Mouse (Mus musculus) 3134 (cell line): ENCODE data around the gene Fut4.

Experiments
- DNase-seq: peaks from one replicate; pipeline ENCODE4 v3.0.0-alpha.2; 2011; ENCODE audit warnings: low spot score; ENCODE audit not compliant: insufficient read length; ENCODE audit errors: extremely low read depth

Fut4 gene

DNA sequence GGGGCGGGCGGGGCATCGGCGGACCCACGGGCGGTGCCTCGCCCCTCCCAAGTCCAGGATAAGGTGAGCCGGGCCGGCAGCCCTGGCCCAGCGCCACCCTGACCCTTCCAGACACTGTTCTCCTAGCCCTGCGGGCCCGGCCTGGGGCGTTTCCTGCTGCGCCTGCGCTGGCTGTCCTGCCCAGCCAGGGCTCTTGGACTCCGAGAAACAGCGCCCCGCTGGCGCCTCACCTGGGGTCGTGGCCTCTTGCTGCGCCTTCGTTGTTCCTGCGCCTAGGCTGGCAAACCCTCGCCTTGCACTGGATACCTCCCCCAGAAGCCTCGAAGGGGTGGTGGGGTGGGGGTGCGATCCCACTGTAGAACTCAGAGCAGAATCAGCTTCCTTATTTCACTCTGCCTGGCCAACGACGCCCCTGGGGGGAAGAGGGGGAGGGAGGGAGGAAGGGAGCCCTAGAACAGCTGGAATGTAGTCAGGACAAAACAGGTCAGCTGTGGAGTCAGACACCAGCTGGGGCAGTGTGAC is at the start of gene Fut4:
Fut4 (minus strand) TSS at position 393 of the 522 bp plus-strand sequence.
- no peak for DNase-seq

DNA sequence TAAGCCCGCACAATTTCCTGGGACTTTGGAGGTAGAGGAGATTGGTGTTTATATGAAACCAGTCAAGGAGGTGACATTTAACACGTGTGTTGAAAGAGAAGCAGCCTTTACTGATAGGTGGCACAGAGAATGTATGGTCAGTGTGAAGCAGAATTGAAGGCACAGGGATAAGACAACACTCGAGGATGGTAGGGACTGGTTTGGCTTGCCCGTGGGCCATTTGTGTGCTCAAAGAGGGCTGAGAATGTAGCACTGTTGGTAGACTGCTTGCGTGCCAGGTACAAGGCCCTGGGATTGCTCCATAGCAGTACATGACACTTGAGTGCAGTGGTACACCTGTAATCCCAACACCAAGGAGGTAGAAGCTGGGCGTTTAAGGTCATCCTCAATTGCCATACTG is 35.2 kb upstream of the Fut4 start:
- no peak for DNase-seq

DNA sequence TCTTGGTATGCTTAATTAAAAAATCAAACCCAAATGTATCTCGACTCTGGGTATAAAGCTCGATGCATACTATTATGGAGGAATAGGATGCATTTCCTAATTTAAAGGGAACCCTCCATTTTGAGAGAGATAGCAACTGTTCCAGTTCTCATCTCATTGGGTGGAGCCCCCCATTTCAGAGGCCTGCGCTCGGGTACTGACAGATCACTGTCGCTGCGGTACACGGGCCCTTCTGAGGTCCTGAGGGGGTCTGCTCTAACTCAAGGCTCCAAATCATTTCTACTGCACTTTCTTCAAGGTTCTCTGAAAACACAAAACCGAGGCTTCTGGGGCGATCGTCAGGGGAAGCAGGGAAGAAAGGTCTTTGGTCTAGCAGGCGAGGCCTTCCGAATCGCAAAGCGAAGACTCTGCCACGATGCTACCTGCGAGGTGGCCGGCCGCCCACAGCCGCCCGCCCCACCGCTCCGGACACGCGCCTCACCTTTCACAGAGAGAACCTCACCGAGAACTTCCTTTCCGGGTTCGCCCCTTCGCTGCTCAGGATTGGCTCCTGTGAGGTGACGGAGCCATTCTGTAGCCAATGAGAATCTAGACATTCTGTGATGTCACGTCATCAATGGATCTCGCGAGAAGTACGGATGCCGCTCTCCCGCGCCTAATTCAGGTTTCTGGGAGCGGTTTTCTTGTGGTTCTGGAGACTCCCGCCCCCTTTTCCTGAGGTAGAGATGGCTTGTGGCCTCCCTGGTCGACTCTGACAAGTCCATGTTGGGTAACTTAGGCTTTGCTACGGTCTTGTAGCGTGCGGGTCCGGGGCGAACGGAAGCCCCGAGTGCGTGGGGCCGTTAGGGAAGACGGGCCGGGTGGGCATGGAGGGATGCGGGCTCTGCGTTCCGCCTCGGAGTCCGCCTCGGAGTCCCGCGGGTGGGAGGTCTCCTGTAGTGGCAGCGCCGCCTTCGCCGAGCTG is 32.1 kb upstream of the Fut4 start, which contains the start of the genes Mre11a and Ankrd49:
Mre11a (plus strand) TSS at position 616 of the 964 bp plus-strand sequence.
Ankrd49 (minus strand) TSS at position 818 of the 964 bp plus-strand sequence.
- DNase-seq: peak; percentile 88

DNA sequence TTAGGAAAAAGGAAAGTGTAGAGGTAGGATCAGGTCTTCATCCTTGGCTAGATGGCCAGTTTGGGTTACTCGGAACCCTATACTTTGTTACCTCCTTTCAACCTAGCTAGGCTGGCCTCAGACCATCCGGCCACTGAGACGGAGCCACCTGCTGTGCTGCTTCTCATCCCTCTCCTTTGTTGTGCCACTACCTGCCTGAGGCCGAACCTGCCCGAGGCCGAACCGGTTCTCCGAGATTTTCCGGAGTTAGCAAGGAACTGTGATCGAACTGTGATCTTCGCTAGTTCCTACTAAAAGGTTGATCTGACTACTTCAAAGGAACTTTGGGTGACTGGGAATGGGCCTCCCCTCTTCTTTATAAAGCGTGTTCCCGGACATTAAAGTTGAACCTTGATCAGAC is 26.1 kb upstream of the Fut4 start:
- DNase-seq: no peak

DNA sequence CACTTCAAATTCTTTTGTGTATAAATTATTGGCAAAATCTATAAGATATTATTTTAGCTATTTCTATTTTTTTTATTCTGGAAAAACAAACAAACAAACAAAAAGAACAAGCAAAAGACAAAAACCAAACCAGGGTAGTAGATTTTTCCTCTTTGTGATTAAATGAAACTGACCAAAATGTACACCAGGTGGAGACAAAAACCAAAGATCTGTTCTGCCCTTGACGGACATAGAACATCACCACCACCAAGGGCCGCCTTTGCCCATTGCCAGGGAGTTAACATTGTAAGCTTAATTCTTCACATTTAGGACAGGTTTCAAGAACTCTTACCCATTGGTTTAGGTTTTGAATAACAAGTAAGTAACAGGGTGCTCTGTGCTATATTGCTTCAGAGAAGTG is 21.6 kb upstream of the Fut4 start:
- DNase-seq: no peak

DNA sequence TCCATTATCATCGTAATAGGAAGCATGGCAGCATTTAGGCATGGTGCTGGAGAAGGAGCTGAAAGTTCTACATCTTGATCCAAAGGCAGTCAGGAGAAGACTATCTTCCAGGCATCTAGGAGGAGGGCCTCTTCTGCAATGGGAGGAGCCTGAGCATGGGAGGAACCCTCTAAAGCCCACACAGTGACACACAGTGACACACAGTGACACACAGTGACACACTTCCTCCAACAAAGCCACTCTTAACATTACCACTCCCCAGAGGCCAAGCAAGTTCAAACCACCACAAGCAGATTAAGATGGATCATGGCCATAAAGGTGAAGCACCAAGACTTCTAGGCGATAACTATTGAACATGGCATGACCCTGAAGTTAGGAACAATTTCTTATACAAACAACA is 19.9 kb upstream of the Fut4 start:
- no peak for DNase-seq

DNA sequence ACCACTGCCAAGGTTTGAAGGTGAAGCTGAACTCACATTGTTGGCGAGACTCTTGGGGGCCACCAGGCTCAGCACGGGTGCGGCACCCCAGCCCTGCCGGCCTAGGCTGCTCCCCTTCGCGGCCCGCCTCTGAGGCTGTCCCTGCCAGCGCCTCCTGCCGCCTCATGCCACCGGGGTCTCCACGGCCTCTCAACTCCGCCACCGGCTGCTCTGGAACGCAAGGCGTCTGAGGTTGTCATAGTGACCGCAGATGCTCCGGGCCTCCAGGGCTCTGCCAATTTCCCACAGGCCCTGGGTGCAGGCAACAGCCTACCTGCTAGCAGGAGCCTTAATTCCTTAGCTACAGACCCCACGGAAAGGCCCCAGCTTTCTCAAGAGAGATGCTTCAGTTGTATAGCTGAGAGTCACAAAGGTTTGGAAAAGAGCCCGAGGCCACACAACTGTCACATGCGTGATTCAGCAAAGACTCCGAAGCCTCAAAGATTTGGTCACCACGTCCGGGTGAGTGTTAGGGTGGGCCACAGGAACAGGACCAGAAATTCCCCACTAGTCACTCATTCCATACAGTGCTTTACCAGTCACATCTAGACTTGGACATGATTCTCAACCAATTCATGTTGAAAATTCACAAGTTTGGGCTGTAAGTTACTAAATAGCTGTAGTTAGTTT is 18.7 kb upstream of the Fut4 start, which contains the start of gene 1700012B09Rik:
1700012B09Rik (minus strand) TSS at position 228 of the 669 bp plus-strand sequence.
- no peak for DNase-seq

DNA sequence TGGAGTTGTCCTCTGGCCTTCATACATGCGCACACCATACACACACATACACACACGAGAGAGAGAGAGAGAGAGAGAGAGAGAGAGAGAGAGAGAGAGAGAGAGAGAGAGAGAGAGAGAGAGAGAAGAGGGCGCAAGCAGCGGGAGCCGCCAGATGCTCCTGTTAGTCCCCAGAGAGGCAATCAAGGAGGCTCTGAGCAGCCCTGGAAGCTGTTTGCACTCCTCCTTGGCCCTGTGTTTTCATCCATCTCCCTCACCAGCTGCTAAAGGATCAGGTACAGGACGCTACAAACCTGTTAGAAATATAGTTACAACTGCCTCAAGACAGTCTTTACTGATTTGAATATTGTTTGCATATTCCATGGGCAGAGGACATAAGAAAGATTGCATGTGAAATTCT is 17.6 kb upstream of the Fut4 start:
- no peak for DNase-seq

DNA sequence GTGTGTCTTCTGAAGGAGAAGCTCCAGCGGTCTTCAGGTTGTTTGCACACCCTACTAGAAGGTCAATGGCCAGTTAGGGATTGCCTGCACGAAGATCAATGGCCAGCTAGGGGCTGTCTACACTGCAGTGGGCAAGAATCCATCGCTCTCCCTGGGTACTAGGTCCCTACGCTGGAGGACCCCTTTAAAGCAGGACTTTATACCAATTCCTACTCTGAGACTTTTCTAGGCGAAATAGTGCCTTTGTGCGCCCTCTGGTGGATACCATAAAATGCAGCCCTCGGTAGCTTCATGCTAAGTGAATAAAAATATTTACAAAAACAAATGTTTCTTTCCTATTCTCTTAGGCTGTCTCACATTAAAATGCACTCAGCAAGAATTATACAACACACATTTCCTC is 12.6 kb upstream of the Fut4 start:
- no peak for DNase-seq

DNA sequence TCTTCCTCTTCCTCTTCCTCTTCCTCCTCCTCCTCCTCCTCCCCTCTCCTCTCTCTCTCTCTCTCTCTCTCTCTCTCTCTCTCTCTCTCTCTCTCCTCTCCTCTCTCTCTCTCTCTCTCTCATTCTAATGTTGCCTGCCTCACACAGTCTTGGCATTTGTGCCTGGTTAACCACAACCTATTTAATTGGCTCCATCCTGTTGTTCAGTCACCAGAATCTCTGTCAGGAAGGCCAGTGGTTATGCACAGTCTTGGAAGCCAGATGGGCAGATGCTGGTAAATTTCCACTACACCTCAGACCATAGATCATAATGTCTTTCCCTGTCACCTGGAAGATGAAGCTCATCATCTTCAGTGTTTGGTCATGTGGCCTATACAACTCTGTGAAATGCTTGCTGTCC is 7.1 kb upstream of the Fut4 start:
- peak; percentile 47 for DNase-seq

DNA sequence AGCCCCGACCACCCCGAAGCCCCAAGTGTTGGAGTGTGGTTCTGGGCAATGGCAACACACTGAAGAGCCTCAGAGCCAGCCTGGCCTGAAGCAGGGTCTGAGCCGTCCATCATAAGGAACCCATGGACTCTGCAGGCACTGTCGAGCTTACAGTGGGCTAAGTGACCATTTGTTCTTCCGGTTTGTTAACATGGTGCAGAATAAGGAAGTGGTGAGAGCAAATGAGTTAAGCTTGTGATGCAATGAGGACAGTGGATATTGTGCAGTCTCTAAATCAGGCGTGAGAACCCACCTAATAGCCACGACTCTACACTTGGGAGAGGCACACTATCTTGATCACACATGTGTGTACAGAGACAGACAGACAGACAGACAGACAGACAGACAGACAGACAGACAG is 6.4 kb upstream of the Fut4 start:
- DNase-seq: no peak

DNA sequence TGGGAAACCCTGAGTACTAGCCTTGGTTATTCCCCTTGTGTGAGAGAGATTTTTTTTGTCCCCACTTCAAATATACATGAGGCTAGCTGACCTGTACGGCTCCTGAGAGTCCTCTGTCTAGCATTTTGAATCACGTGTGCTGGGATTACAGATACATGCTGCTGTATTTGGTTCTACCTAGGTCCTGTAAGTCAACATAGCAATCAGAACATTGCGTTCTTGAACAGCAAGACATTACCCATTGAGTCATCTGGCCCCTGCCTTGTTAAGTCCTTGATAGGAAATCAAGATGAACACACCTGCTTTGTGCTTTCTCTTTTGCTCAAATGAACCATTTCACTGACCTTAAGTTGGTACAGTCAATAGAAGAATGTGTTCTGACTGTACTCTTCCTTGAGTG is 2.3 kb upstream of the Fut4 start:
- no peak for DNase-seq

DNA sequence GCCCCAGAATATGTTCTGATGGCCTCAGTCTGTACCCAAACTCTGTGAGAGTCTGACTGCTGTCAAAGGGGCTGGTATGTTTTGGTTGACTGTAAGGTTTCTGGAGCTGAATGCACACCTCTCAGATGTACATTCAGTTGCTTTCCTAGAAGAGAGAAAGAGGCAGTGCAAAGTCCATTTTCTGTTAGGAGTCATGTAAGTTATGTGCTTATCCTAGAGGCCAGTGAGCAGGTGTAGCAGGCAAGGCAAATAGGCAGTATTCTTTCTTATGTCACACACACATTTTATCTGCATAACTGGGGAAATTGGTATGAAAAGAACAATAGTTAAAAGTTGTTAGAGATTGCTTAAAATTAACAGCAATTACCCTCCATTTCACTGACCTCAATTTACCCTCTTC is 1.8 kb upstream of the Fut4 start:
- no peak for DNase-seq

DNA sequence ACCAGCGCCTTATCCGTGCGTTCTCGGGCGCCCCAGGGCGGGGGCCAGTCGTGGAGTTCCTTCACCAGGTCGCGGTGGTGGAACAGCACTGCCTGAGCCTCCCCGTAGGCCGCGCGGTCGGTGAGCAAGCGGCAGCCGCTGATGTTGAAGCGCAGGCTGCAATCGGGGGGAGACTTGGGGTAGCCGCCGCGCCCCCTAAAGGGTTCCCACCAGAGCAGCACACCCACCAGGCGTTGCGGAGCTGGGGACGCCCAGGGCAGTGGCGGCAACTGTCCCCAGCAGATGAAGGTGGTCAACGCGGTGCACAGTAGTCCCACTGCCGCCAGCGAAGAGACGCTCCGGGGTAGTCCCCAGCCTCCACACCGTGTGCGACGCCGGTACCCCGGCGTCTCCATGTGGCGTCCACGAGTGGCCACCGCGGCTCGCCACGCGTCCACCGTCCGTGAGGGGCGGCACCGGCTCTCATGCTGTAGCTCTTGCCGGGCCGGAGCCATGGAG is 641 bp downstream of the Fut4 start:
- no peak for DNase-seq

DNA sequence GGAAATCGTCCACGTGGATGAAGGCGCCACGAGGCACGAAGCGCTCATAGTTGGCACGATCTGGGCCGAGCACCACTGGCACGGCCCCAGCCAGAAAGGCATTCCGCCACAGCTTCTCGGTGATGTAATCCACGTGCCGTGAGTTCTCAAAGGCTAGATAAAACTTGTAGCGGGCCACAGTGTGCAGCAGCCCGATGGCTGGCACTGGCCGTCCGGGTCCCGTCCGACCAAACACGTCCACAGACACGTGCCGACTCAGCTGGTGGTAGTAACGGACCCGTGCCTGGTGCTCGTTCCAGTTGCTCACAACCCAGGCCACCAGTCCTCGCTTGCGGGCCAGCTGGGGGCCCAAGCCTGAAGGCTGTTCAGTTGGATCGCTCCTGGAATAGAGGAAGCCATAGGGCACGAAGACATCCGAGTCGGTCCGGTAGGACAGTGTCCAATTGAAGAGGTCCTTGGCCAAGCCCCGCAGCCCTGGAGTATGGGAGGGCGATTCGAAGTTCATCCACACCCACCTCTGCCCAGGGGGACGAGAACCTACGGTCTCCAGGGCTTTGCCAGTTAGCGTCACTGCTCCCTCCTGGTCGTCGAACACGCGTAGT is 1.2 kb downstream of the Fut4 start:
- no peak for DNase-seq

DNA sequence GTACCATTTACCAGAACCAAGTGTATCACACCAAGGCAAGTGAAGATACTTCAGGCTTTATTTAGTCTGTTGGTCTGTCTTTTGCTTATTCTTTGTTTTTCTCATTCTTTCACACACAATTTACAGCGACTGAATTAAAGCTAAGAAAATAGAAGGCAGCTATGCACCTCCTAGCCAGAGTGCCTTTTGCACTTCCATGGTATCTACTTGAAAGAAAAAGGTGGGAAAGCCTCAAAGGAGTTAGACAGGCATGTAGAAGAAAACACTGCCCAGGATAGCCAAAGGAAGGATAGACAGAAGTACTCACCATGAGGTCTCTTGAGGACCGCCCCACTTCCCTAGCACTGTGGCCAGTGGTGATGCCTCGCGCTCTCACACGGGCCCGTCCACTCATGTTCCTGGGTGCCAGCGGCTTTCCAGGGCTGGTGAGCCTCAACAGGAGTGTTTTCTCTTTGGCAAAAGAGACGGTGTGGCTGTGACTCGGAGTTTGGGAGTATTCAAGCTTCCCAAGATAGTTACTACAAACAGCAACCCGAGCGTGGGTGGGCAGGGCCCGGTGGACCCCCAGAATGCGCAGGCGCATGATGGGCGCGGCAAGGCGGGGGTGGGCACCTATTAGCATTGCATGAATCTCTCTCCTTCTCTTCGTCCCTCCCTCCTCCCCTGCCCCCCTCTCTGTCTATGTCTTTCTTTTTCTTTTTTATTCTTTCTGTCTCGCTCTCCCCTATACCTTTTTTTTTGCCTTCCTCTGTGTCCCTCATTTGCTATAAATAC is 11.9 kb downstream of the Fut4 start, which contains the start of gene Piwil4:
Piwil4 (minus strand) TSS at position 583 of the 774 bp plus-strand sequence.
- DNase-seq: no peak

DNA sequence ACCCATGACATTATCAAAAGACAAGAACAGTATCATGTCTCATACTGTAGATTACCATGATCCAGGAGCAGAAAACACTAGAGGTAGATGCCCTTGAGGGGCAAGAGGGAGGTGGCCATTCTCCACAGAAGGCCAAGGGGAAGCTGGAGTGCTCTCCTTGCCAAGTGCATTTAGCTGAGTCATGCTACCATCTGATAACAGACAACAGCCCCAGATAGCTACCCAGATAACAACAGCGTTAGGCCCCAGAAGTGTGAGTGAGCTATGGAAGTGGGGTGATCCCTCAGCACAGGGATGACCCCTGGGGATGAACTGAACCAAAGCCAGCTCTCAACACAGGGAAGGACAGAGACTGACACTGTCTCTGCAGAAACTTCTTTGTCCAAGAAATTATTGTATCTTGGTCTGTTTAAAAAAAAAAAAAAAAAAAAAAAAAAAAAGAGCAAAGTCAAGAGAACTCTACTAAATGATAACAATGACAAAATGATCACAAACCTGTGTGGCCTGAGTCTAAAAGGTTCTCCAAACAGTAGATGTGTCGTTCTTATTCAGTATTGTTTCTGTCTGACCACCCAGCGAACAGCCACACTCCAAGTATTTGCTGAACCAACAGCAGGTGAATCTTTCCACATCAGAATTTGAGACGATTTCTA is 12.6 kb downstream of the Fut4 start:
- DNase-seq: no peak

DNA sequence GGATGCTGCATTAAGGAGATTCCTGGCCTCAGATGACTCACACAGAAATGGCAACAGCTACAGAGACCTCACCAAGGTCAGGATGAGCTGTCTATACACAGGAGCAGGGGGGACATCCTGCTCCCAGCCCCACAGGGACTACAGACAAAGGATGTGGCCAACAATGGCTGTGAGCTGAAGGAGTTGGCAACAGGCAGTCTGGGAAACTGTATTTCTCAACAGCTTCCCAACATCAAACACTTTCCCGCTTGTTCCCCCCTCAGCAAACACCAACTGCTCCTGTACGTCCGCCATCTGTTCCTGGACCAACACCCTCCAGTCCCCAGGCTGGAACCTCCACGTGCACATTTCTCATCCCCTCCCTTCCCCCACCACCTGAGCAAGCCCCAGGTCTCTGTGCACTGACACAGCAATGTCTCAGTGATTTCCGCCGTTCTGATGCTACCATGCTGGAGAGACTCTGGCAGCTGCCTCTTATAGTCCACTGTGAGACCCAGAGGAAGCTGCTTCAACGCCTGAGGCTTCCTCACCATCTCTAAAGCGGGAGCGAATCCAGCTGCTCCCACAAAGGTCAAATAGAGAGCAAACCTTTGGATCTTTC is 21.2 kb downstream of the Fut4 start:
- no peak for DNase-seq

DNA sequence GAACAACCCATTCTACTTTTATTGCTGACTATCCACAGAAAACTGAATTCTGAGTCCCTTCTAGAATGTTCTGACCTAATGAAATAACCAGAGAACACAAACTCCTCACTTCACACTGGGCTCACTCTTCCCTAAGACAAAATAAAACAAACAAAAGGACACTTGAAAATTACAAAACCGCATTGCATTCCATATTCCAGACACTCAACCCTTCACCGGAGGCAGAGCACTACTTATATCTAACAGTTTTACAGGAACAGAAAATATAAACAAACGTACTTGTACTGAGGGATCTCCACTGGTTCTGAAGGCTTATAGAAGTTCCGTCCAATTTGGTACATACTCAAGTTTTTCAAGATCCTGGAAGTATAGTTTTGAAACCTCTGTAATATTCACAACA is 23.8 kb downstream of the Fut4 start:
- DNase-seq: no peak
